Mouse (Mus musculus) left cerebral cortex, postnatal 14 days (tissue): ENCODE data around the gene Ifitm2. TPM values are rescaled to one million over a fixed set of nuclear protein-coding genes. Genes with fewer than 3 reads are reported as not detected.
"Not testable (repeated sequence)": the region's sequence is repeated elsewhere in the genome, so short reads cannot be mapped to it uniquely, and the experiment has no call there.

ENCODE experiments used
- DNase-seq, 2 experiments: peaks; one replicate each; pipeline ENCODE4 v3.0.0; 2021 to 2022; ENCODE audit warnings: low spot score in 2 of 2, mixed read lengths in 1 of 2
- intact Hi-C: fragments of 180-260 bp; cut with DNase I; formaldehyde crosslinking; loops from one replicate; pipeline ENCODE4 v1.15.1; 2025
- long read RNA-seq, 2 experiments: library from polyadenylated mRNA; stranded (forward); transcript quantifications; one replicate each; pipeline ENCODE4 v2.0.0; 2021
- total RNA-seq, 2 experiments: library from RNA; stranded (reverse); gene quantifications; 2 replicates each; pipeline ENCODE4 v1.2.3; 2021

Ifitm2 gene
- total RNA-seq = 10 to 100 TPM; 11.5 to 15.0 TPM
- long read RNA-seq, experiment 1, transcript Ifitm2-201 (2 exons, 655 nt) = major isoform, 10 of 10 reads
- long read RNA-seq, experiment 1, partial matches to known transcripts = 0 of 10 reads
- long read RNA-seq, experiment 1, other reads (novel, unspliced or antisense) = 0 of 10 reads
- long read RNA-seq, experiment 2, transcript Ifitm2-201 (2 exons, 655 nt) = major isoform, 11 of 11 reads
- long read RNA-seq, experiment 2, partial matches to known transcripts = 0 of 11 reads
- long read RNA-seq, experiment 2, other reads (novel, unspliced or antisense) = 0 of 11 reads

- intact Hi-C loops = loop anchor here (5.0 kb wide), 2 partner anchors 51 to 221 kb away; no protein-coding TSS in a partner anchor
- DNase-seq = peak in 1 of 2 experiments; percentile 25
These were observed at the start of gene Ifitm2, which contains the start of gene Gm45717 for GRCm38 (mm10) chr7:140955758-140956555. Gene Ifitm2, minus strand, starts transcription at chr7:140955987. Gene Gm45717, minus strand, starts transcription at chr7:140955937.

DNA sequence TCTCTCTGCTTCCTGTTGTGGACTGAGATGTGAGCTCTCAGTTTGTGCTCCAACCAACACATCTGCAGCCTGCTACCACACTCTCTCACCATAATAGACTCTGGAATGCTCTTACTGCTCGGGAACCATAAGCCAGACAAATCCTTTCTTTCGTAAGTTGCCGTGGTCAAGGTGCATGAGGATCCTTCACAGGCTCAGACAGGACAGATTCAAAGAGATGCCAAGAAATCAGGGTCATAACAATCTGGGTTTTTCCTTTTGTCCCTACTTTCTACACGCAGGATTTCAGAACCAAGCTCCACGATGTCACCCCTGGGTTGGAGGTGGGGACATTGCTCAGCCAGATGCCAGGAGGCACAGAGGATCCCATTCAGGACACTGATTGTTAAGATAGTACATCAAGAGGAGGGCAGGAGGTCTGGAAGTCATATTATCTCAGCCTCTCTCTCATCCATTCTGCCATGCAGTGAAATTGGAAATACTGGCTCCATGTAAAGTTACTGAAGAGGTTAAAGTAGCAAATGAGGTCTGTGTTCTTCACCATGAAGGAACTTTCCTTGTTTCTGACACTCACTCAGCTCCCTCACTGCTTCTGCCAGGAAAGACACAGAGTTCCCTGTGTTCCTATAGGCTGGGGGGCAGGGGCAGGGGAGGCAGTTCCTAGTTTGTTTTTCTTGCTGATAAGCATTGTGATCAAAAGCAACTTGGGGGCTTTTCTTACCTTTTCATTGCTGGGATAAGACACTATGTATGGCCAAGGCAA lies 47.6 kb upstream of the Ifitm2 start:
- intact Hi-C loops = no loop called here
- DNase-seq = no peak

- intact Hi-C loops = no loop called here
- DNase-seq = no peak
These were observed 45.3 kb upstream of the Ifitm2 start for GRCm38 (mm10) chr7:141000881-141001708.

DNA sequence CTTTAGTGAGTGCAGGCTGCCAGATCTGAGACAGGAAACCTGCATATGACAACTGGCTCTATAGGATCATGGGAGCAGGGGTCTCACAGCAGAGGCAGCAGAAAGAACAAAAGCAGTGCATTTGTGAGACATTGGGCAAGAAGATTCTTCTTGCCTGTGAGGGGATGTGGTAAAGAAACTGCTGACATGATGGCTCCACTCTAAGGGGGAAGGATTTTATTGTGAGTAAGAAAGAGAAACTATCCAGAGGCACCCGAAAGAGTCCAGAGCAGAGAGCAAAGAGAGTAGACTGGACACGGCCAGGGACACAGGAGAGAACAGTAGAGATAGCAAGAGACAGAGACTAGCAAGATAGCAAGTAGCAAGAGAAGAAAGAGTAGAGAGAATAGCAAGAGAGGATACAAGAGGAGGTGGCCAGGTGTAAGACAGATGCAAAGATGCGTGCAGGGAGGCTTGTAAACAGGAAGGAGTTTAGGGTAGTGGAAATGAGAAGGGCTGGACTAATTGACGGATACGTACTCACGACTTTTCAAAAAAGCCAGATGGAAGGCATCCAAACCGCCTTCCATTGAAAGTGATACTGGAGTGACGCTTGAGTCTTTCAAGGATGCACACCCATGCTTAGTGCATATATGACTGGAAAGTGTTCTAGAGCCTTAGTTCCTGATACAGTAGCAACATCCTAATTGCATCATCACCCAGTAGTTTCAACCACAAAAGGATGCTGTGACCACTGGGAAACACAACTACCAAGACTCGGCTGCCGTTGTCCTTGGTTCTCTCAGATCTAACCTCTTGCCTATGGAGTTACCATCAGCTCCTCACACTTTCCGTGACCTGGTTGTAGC lies 43.3 kb upstream of the Ifitm2 start:
- intact Hi-C loops = no loop called here
- DNase-seq = no peak

DNA sequence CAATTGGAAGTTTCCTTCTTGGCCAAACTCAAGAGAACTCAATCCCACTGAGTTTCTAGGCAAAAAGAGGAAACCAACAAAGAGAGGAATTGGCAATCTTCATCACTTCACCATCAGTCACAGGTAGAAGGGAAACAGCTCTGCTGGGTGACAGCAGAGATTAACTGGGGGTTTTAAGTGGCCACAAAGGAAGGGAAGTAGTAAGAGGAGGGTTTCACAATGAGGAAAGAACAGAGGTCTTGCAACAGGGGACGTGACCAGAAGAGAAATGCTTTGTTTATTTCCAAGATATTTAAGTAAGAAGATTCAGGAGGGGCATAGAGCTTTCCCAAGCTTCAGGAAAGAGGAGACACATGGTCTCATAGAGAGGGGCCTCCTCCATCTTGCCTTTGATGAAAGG lies 42.0 kb upstream of the Ifitm2 start:
- no peak for DNase-seq
- intact Hi-C loops = no loop called here

DNA sequence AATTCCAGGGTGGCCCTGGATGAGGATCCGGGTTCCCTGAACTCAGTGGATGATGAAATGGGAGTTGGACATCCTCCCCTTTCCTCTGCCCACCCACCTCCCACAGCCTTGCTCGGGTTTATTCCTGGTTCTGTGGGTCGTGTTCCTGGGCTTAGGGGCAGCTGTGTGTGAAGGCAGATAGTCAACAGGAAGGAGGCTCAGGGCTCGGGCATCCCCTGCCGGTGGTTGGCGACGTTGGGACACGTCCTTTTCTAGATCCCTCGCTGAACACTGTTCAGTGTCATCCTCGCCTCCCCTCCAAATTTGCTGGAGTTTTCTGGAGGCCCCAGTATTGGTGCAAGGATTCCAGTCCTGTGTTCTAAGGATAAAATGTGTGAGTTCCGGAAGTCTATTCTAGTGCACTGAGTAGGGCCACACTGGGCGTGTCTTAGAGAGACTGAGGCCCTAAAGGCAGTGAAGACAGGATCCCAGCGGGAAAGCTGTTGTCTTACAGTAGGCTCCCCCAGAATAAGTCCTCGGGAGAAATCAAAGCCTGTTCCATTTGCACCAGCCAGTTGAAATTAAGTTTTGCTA lies 35.4 kb upstream of the Ifitm2 start:
- intact Hi-C loops = no loop called here
- DNase-seq = no peak

DNA sequence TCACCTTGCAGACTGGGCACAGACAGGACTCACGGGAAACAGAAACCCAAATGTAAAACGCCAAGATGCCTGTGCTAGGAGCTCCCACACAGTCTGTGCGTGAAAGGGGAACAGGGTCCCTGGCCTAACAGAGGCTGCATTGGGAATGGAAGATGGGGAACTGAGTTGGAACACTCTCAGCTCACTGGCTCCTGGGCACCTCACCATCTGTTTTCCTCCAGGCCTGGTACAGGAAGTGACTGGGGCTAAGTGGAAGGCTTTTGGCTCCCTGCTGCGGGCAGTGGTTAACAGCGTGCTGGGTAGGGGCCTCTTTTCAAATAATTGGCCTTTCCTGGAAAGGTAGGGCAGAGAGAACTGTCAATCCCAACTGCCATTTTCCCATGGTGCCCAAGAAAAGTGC lies 34.8 kb upstream of the Ifitm2 start:
- intact Hi-C loops = no loop called here
- no peak for DNase-seq

DNA sequence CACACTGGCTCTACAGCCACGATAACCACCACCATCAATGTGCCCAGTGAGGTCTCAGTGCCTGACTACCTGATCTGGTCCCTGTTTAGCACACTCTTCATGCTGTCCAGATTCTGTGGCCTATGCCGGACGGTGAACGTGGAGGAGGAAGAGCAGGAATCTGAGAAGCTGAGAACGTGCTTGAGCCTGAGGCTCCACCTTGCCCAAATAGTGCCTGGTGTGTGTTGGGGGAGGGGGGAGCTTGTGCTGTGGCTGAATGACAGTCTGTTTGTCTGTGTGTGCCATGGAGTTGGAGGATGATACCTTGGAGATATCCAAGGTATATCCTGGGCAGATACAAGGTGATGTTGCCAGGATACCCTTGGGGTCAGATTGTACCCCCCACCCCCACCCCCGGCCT lies 34.4 kb upstream of the Ifitm2 start:
- DNase-seq = no peak
- intact Hi-C loops = no loop called here

GRCm38 (mm10) chr7:140989022-140989421 lies 33.2 kb upstream of the Ifitm2 start:
- DNase-seq = no peak
- intact Hi-C loops = no loop called here

GRCm38 (mm10) chr7:140987182-140988138 lies 31.7 kb upstream of the Ifitm2 start:
- intact Hi-C loops = no loop called here
- peak; percentile 40 to 50 for DNase-seq

- no peak for DNase-seq
- intact Hi-C loops = no loop called here
These were observed 27.2 kb upstream of the Ifitm2 start for GRCm38 (mm10) chr7:140982971-140983370.

DNA sequence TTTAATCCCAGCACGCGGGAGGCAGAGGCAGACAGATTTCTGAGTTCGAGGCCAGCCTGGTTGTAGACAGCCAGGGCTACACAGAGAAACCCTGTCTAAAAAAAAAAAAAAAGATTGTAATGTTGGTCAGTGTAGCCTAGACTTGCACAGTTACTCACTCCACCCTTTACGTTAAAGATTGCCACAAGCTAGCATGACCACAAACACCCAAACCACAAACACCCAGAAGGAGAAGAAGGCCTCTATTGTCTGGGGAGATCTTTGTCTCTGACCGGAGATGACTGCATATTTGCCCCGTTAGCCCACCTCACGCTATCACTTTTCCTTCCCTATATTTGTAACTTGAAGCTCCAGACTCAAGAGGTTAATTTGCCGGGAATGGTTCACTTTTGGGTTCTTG lies 25.9 kb upstream of the Ifitm2 start:
- DNase-seq = no peak
- intact Hi-C loops = no loop called here

DNA sequence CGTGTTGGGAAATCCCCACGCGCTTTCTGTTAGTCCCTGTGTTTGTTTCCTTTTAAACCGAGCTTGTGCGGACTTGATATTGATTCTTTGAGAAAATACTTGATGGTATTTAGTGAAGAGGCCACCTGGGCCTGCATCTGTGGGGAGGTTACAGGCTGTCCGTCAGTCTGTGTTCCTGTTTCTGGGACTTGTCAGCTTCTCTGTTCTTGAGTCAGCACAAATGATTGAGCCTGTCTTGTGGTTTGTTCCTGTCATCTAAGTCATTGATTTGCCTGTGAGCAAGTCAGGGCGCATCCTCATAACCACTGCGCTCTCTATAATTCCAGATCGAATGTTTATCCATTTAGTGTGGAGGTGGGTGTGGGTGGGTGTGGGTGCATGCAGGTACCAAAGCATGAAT lies 20.9 kb upstream of the Ifitm2 start:
- DNase-seq, intact Hi-C loops: not testable (repeated sequence)

DNA sequence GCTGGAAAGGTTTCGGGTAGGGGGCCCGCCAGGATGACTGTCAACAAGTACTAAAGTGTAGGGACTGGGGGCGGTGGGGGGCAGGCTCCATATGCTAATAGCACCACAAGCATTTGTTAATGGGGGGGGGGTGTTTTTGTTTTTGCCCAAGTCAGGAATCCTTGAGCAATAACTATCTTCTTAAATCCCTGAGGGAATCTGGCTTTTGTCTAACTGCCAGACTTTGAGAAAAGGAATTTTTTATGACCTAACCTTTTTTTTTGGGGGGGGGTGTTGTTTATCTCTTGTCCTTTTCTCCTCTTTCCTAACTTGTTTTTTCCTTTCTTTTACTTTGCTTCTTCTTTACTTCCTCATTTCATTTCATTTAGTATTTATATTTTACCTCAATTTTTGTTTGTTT lies 19.7 kb upstream of the Ifitm2 start:
- intact Hi-C loops = no loop called here
- DNase-seq = no peak

DNA sequence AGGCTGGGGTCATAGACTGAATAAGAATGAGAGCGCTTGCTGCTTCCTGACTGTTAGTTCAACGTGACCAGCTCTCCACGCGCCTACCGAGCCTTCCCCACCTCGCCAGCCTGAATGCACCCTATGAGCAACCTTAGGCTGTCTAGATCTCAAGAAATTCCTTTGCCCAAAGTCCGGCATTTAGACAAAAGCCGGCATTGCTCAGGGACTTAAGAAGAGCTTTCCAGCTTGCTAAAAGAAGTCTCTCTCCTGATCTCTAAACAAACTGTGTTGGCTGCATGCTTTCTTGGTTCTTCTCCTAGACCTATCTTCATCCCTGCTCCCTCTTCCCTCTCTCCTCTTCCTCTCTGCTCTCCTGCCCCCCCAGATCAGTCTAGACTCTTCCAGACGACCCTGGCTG lies 19.2 kb upstream of the Ifitm2 start:
- DNase-seq = no peak
- intact Hi-C loops = no loop called here

DNA sequence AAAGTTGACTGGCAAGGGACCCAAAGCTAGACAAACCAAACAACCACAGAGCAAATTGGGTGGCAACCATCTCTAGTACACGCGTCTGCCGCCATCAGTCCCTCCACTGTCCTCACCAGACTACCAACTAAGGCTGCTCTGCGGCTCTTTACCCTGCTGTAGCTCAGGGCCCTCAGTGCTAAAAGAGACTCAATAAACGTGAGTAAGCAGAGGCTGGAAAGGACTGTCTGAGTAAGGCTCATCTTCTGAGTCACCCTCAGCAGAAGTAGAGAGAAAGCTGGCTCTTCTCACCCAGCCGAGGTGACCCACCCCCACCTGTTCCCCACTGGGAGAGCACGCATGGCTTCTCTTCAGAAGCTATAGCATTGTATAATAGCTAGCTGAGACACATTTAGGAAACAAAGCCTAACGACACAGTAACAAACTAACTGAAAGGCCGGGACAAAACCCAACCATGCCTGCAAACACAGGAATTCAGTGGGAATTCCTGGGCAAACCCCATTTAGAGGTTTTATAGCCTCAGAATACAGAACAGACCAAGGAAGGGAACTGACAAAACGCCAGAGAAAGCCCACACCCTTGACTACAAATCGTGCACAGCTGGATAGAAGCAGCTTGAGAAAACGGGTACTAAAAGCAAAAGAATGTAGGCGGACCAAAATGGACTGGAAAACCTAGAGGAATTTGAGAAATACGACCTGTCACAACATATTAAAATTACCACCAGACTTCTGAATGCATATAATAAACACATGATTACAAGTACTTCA lies 17.8 kb upstream of the Ifitm2 start:
- DNase-seq = peak in 1 of 2 experiments; percentile 61
- intact Hi-C loops = no loop called here
